Mouse (Mus musculus) neural tube, embryonic 11.5 days (tissue): Measurements from ENCODE around the gene Wnt10a. TPM values are rescaled to one million over a fixed set of nuclear protein-coding genes. Genes with fewer than 3 reads are reported as not detected.

Experiments used
- ATAC-seq: fragments of 200-750 bp; cut with Nextera tagmentation; 2 replicates; pipeline ENCODE4 v1.8.0; 2017; ENCODE audit warnings: moderate number of reproducible peaks, mild to moderate bottlenecking, moderate TSS enrichment, moderate library complexity; ENCODE audit not compliant: insufficient read depth, low FRiP score, low TSS enrichment
- DNase-seq: peaks from one replicate; pipeline ENCODE4 v3.0.0-alpha.2; 2015; ENCODE audit warnings: low spot score
- H3K27ac ChIP-seq: fragments of 300-500 bp; sonication (generic); 2 replicates; pipeline ENCODE4 v1.5.1; 2014; ENCODE audit warnings: low read depth, mild to moderate bottlenecking, low read length
- H3K27me3 ChIP-seq: fragments of 300-500 bp; sonication (generic); 2 replicates; pipeline ENCODE4 v1.6.1; 2014; ENCODE audit warnings: mild to moderate bottlenecking, low read length, mixed read lengths; ENCODE audit not compliant: control insufficient read depth, insufficient read depth
- H3K36me3 ChIP-seq: fragments of 300-500 bp; sonication (generic); 2 replicates; pipeline ENCODE4 v1.6.1; 2014; ENCODE audit warnings: mild to moderate bottlenecking, low read length, moderate library complexity, mixed read lengths; ENCODE audit not compliant: control insufficient read depth, insufficient read depth
- H3K4me1 ChIP-seq: fragments of 300-500 bp; sonication (generic); 2 replicates; pipeline ENCODE4 v1.6.1; 2014; ENCODE audit warnings: low read length, mixed read lengths; ENCODE audit not compliant: control insufficient read depth, insufficient read depth
- H3K4me2 ChIP-seq: fragments of 300-500 bp; sonication (generic); 2 replicates; pipeline ENCODE4 v1.6.1; 2014; ENCODE audit warnings: low read depth, mild to moderate bottlenecking, moderate library complexity
- H3K4me3 ChIP-seq: fragments of 300-500 bp; sonication (generic); 2 replicates; pipeline ENCODE4 v1.5.1; 2014; ENCODE audit warnings: low read depth, low read length
- H3K9ac ChIP-seq: fragments of 300-500 bp; sonication (generic); 2 replicates; pipeline ENCODE4 v1.6.1; 2014; ENCODE audit warnings: mild to moderate bottlenecking, low read length
- H3K9me3 ChIP-seq: fragments of 300-500 bp; sonication (generic); 2 replicates; pipeline ENCODE4 v1.6.1; 2016; ENCODE audit warnings: low read length; ENCODE audit not compliant: control insufficient read depth
- WGBS: fragments of 180-500 bp; shearing (Covaris S2); extraction: QIAGEN DNeasy Blood & Tissue Kit; methylation state at CpG from one replicate; pipeline ENCODE4 v1.1.7; 2014; 5-methylcytosine and 5-hydroxymethylcytosine counted together
- polyA plus RNA-seq: library from polyadenylated mRNA; unstranded; fragments of >200 nt; fragmentation: Nextera tagmentation; extraction: Ambion mirVana; gene quantifications from 2 replicates; pipeline ENCODE4 v1.2.1, GENCODE M21; 2014

The Wnt10a gene
- 1.7 and 2.4 TPM in 2 replicates for polyA plus RNA-seq

DNA sequence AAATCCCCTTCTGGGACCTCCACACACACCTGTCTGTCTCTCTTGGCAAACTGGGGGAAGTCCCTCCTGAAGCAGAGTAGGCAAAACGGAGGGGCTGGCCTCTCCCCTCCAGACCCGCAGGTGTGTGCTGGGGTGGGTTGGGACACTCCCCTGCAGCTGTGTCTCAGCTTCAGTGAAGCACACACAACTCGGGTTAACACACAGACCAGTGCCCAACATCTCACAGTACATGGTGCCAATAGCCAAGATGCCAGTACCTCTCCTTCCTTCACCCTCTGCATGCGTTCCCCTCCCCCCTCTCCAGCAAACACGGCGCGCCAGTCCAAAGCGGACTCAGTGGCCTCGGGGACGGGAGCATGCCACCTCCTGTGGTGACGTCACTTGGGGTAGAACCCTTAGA lies at the start of gene Wnt10a:
Gene Wnt10a, plus strand, starts transcription at position 268 of the 400 bp plus-strand sequence.
- no peak for ATAC-seq
- Histone ChIP-seq H3K27me3 (peaks cover 94% of the 10 kb centered on the region), H3K4me1 (peaks cover 15% of the 10 kb centered on the region), H3K4me3 (peak within 1 kb of the TSS; percentile 6), H3K9ac (no peak within 1 kb of the TSS), H3K4me2 (peak within 1 kb of the TSS; percentile 34), H3K9me3 (no peaks in the 10 kb centered on the region), H3K27ac (no peak within 1 kb of the TSS), H3K36me3 (no peaks in the 10 kb centered on the region)
- 2% methylated on average over 11 of the region's 11 CpGs for WGBS
- DNase-seq = no peak

DNA sequence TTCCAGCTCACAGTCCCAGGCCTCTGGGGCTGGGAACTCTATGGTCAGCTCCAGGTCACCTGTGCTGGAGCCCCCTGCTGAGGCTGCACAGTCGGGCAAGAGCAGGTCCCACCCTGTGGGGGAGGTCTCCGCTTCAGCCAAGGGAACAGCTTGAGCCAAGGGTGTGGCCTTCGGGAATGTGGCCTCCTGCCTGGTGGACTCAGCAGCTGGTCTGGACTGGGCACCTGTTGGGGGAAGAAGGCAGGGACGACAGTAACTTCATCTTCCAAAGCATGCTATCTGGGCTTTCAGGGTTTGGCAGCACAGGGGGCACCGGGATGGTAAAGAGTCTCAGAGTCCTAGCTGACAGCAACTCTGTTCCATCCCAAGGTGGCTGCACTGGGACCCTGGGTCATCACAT lies 44.0 kb upstream of the Wnt10a start:
- 73% methylated on average over 5 of the region's 5 CpGs for WGBS
- H3K9me3 ChIP-seq = no peaks in the 10 kb centered on the region
- 0 out of 2 replicates have a peak, but pooled peaks cover 2% of the 10 kb centered on the region for H3K27me3 ChIP-seq
- H3K4me1 ChIP-seq = no peaks in the 10 kb centered on the region
- H3K4me3 ChIP-seq = no peak overlapping the region
- DNase-seq = no peak
- no peak overlapping the region for H3K4me2 ChIP-seq
- H3K9ac ChIP-seq = no peak overlapping the region
- H3K27ac ChIP-seq = no peak overlapping the region
- no peak for ATAC-seq
- no peaks in the 10 kb centered on the region for H3K36me3 ChIP-seq

GRCm38 (mm10) chr1:74748643-74749271 lies 42.6 kb upstream of the Wnt10a start, which contains the start of gene Prkag3:
Gene Prkag3, minus strand, starts transcription at chr1:74749221.
- peak within 1 kb of the TSS; percentile 42 for H3K4me2 ChIP-seq
- ATAC-seq (no peak; the same call in 1 of the 2 replicates), DNase-seq (peak; percentile 67)
- H3K4me3 ChIP-seq = 0 out of 2 replicates have a peak within 1 kb of the TSS, but pooled peaks have one; percentile 10
- H3K36me3 ChIP-seq = no peaks in the 10 kb centered on the region
- 0 out of 2 replicates have a peak, but pooled peaks cover 2% of the 10 kb centered on the region for H3K27me3 ChIP-seq
- H3K9me3 ChIP-seq = no peaks in the 10 kb centered on the region
- peak within 1 kb of the TSS; percentile 42; the same call in 1 of the 2 replicates for H3K9ac ChIP-seq
- 8% methylated on average over 30 of the region's 30 CpGs for WGBS
- H3K4me1 ChIP-seq = no peaks in the 10 kb centered on the region
- H3K27ac ChIP-seq = no peak within 1 kb of the TSS

DNA sequence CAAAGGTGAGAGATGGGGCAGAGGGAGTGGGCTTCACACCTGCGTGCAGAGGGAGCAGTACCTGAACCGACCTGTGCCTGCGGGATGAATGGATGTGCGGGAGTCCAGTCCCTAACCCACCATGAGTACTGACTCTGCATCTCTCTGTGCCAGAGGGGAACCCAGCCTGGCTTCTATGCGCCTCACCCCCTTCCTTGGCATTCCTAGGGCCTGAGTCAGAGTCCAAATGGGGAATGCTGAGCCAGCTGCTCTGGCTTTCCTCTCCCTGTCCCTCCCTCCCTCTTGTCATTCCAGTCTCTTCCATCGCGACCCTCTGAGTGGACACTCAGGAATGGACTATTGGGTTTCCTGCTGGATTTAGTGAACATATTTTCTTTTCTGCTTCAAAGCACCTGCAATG lies 42.0 kb upstream of the Wnt10a start:
- DNase-seq (no peak), ATAC-seq (no peak)
- no peak overlapping the region for H3K9ac ChIP-seq

GRCm38 (mm10) chr1:74750683-74751082 lies 40.6 kb upstream of the Wnt10a start:
- H3K4me3 ChIP-seq = no peak overlapping the region
- H3K9me3 ChIP-seq = no peaks in the 10 kb centered on the region
- DNase-seq (no peak), ATAC-seq (no peak)
- H3K27me3 ChIP-seq = 0 out of 2 replicates have a peak, but pooled peaks cover 2% of the 10 kb centered on the region
- H3K4me2 ChIP-seq = no peak overlapping the region
- no peak overlapping the region for H3K9ac ChIP-seq
- 86% methylated on average over 4 of the region's 4 CpGs for WGBS
- H3K27ac ChIP-seq = no peak overlapping the region
- H3K36me3 ChIP-seq = no peaks in the 10 kb centered on the region
- H3K4me1 ChIP-seq = no peaks in the 10 kb centered on the region

More for the DNA sequence above, 42.0 kb upstream of the Wnt10a start:
- no peak overlapping the region for H3K4me2 ChIP-seq
- no peak overlapping the region for H3K4me3 ChIP-seq
- 0 out of 2 replicates have a peak, but pooled peaks cover 2% of the 10 kb centered on the region for H3K27me3 ChIP-seq
- no peaks in the 10 kb centered on the region for H3K36me3 ChIP-seq
- no peaks in the 10 kb centered on the region for H3K4me1 ChIP-seq
- no peak overlapping the region for H3K27ac ChIP-seq
- H3K9me3 ChIP-seq = no peaks in the 10 kb centered on the region
- 77% methylated on average over 7 of the region's 7 CpGs for WGBS

DNA sequence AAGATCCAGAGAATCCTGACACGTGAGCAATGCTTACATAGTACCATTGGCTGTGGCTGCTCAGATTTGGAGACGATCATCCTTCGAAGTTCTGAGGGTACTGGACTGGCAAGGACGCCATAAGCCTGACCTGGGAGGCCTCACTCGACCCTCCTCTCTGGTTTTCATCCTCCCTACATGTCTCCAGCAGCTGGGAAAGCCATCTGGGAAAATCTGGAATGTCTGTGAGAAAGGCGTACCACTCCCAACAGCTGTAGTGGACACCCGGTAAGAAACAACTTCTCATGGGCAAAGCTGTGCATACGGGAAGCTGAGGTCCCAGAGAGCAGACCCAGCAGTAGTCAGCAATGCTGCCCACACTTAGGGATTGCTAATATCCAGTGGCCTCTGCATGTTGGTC lies 39.2 kb upstream of the Wnt10a start:
- Histone ChIP-seq H3K27me3 (0 out of 2 replicates have a peak, but pooled peaks cover 2% of the 10 kb centered on the region), H3K9ac (no peak overlapping the region), H3K4me3 (no peak overlapping the region), H3K36me3 (no peaks in the 10 kb centered on the region), H3K27ac (no peak overlapping the region), H3K4me1 (no peaks in the 10 kb centered on the region), H3K9me3 (no peaks in the 10 kb centered on the region), H3K4me2 (no peak overlapping the region)
- no peak for ATAC-seq
- no peak for DNase-seq
- 79% methylated on average over 8 of the region's 8 CpGs for WGBS

GRCm38 (mm10) chr1:74752833-74753232 lies 38.5 kb upstream of the Wnt10a start:
- Histone ChIP-seq H3K4me3 (no peak overlapping the region), H3K27me3 (0 out of 2 replicates have a peak, but pooled peaks cover 2% of the 10 kb centered on the region), H3K4me1 (no peaks in the 10 kb centered on the region), H3K36me3 (no peaks in the 10 kb centered on the region), H3K4me2 (no peak overlapping the region), H3K9ac (no peak overlapping the region), H3K27ac (no peak overlapping the region), H3K9me3 (no peaks in the 10 kb centered on the region)
- DNase-seq (no peak), ATAC-seq (no peak)
- WGBS = 96% methylated on average over 3 of the region's 3 CpGs

GRCm38 (mm10) chr1:74753266-74753974 lies 37.9 kb upstream of the Wnt10a start:
- no peaks in the 10 kb centered on the region for H3K36me3 ChIP-seq
- 91% methylated on average over 8 of the region's 8 CpGs for WGBS
- no peaks in the 10 kb centered on the region for H3K4me1 ChIP-seq
- no peak overlapping the region for H3K4me3 ChIP-seq
- H3K27me3 ChIP-seq = 0 out of 2 replicates have a peak, but pooled peaks cover 1% of the 10 kb centered on the region
- no peak overlapping the region for H3K4me2 ChIP-seq
- ATAC-seq (no peak), DNase-seq (no peak)
- no peak overlapping the region for H3K27ac ChIP-seq
- no peaks in the 10 kb centered on the region for H3K9me3 ChIP-seq
- no peak overlapping the region for H3K9ac ChIP-seq
